Mouse (Mus musculus) hindbrain, embryonic 11.5 days (tissue): ENCODE data around the gene Acsl4. TPM values are rescaled to one million over a fixed set of nuclear protein-coding genes. Genes with fewer than 3 reads are reported as not detected.

Experiments used
- ATAC-seq: fragments of 200-750 bp; cut with Nextera tagmentation; 2 replicates; pipeline ENCODE4 v1.8.0; 2017; ENCODE audit warnings: mild to moderate bottlenecking, moderate TSS enrichment, moderate library complexity; ENCODE audit not compliant: low FRiP score
- DNase-seq: peaks from one replicate; pipeline ENCODE4 v3.0.0-alpha.2; 2015; ENCODE audit warnings: low spot score
- H3K27ac ChIP-seq: fragments of 300-500 bp; sonication (generic); 2 replicates; pipeline ENCODE4 v1.5.1; 2014; ENCODE audit warnings: mild to moderate bottlenecking, low read depth, low read length
- H3K27me3 ChIP-seq: fragments of 300-500 bp; sonication (generic); 2 replicates; pipeline ENCODE4 v1.6.1; 2014; ENCODE audit warnings: mild to moderate bottlenecking, low read length, moderate library complexity, mixed read lengths; ENCODE audit not compliant: control insufficient read depth, insufficient read depth
- H3K36me3 ChIP-seq: fragments of 300-500 bp; sonication (generic); 2 replicates; pipeline ENCODE4 v1.6.1; 2014; ENCODE audit warnings: mild to moderate bottlenecking, low read length, moderate library complexity, mixed read lengths; ENCODE audit not compliant: control insufficient read depth, insufficient read depth
- H3K4me1 ChIP-seq: fragments of 300-500 bp; sonication (generic); replicated peaks from 2 replicates; pipeline ENCODE4 v1.6.1; 2014; ENCODE audit warnings: low read length, mixed read lengths; ENCODE audit not compliant: control insufficient read depth, insufficient read depth
- H3K4me2 ChIP-seq: fragments of 300-500 bp; sonication (generic); replicated peaks from 2 replicates; pipeline ENCODE4 v1.6.1; 2014; ENCODE audit warnings: mild to moderate bottlenecking, low read depth, low read length
- H3K4me3 ChIP-seq: fragments of 300-500 bp; sonication (generic); 2 replicates; pipeline ENCODE4 v1.5.1; 2014; ENCODE audit warnings: low read depth, low read length
- H3K9ac ChIP-seq: fragments of 300-500 bp; sonication (generic); 2 replicates; pipeline ENCODE4 v1.6.1; 2014; ENCODE audit warnings: low read depth, low read length
- H3K9me3 ChIP-seq: fragments of 300-500 bp; sonication (generic); 2 replicates; pipeline ENCODE4 v1.6.1; 2016; ENCODE audit warnings: low read length; ENCODE audit not compliant: control insufficient read depth
- WGBS: fragments of 180-500 bp; shearing (Covaris S2); extraction: QIAGEN DNeasy Blood & Tissue Kit; methylation state at CpG from one replicate; pipeline ENCODE4 v1.1.7; 2014; 5-methylcytosine and 5-hydroxymethylcytosine counted together
- polyA plus RNA-seq: library from polyadenylated mRNA; unstranded; fragments of >200 nt; fragmentation: Nextera tagmentation; extraction: Ambion mirVana; gene quantifications from 2 replicates; pipeline ENCODE4 v1.2.1, GENCODE M21; 2014

Gene Acsl4
- polyA plus RNA-seq, 1 experiment from 2014 or later, result 28.0 TPM

- DNase-seq (no peak), ATAC-seq (no peak)
- H3K27me3 ChIP-seq, result no peaks in the 10 kb centered on the region
- no peaks in the 10 kb centered on the region for H3K36me3 ChIP-seq
- no peaks in the 10 kb centered on the region for H3K4me1 ChIP-seq
- H3K9me3 ChIP-seq, result no peaks in the 10 kb centered on the region
- H3K4me2 ChIP-seq, result no peak overlapping the region
- H3K9ac ChIP-seq, result no peak overlapping the region
- 79% methylated on average over 3 of the region's 3 CpGs for WGBS
- H3K27ac ChIP-seq, result no peak overlapping the region
- H3K4me3 ChIP-seq, result no peak overlapping the region
Measured at GRCm38 (mm10) chrX:142376747-142377146, 13.6 kb downstream of the Acsl4 start.

DNA sequence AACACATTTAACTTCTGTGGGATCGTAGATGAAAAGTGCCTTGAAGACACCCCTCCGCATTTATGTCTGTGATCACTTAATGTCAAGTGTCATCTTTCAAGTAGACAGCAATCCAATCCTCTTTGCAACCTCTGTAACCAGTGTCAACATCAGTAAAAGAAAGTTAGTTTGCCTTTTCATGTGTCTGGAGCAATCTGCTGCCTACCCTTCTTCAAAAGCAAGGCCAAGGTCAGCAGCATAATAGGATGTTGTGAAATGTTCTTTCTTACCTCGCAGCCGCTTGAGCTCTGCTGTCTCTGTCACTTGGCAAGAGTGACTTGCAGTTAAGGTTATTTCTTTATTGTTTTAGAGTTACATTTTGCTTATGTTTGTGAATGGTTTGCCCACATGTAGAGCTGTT is 14.8 kb downstream of the Acsl4 start:
- H3K4me2 ChIP-seq, result no peak overlapping the region
- no peak for ATAC-seq
- no peak for DNase-seq
- no peak overlapping the region for H3K4me3 ChIP-seq
- H3K4me1 ChIP-seq, result no peaks in the 10 kb centered on the region
- H3K36me3 ChIP-seq, result no peaks in the 10 kb centered on the region
- WGBS, result 90% methylated on average over 4 of the region's 4 CpGs
- no peaks in the 10 kb centered on the region for H3K9me3 ChIP-seq
- H3K27ac ChIP-seq, result no peak overlapping the region
- no peaks in the 10 kb centered on the region for H3K27me3 ChIP-seq
- no peak overlapping the region for H3K9ac ChIP-seq

DNA sequence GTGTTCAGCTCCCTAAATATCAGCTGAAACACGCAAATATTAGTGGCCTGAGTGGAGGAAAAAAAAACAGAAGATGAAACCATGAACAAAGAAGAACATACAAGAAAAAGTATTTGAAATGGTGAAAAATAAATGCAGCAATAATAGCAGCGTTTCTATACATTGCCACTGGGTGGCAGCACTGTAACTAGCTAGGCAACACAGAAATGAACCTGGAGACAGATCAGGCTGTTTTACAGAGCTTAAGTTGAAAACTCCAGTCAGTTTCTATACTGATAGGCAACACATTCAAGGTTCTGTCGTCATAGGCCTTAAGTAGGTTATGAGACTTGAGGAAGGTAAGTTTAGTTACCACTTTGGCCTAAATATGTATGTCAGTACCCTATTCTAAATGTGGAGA is 17.9 kb downstream of the Acsl4 start:
- no peaks in the 10 kb centered on the region for H3K4me1 ChIP-seq
- H3K9ac ChIP-seq, result no peak overlapping the region
- H3K4me2 ChIP-seq, result no peak overlapping the region
- 20% methylated on average over 3 of the region's 3 CpGs for WGBS
- ATAC-seq, result no peak
- no peaks in the 10 kb centered on the region for H3K9me3 ChIP-seq
- peak; percentile 66 for DNase-seq
- H3K27ac ChIP-seq, result no peak overlapping the region
- no peaks in the 10 kb centered on the region for H3K36me3 ChIP-seq
- H3K4me3 ChIP-seq, result no peak overlapping the region
- H3K27me3 ChIP-seq, result no peaks in the 10 kb centered on the region

- no peak for DNase-seq
Measured at GRCm38 (mm10) chrX:142369935-142370334, 20.4 kb downstream of the Acsl4 start.

DNA sequence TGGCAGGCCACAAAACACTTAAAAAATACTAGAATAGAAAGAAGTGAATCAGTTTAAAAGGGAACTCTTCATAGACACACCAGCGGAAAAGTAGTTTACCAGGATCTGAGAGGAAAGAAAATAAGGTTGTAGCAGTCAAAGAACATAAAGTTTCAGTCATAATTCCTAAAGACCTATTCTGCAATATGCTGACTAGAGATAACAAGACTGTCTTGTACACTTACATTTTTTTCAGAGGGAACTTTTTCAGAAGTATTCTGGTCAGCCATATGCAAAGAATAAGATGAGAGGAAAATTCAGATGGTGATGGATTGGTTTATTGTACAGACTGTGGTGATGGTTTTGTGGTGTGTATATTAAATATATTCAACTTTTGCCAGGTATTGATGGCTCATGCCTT is 26.5 kb downstream of the Acsl4 start:
- Histone ChIP-seq H3K36me3 (no peaks in the 10 kb centered on the region), H3K27ac (no peak overlapping the region), H3K9me3 (no peaks in the 10 kb centered on the region), H3K9ac (no peak overlapping the region), H3K4me2 (no peak overlapping the region), H3K27me3 (no peaks in the 10 kb centered on the region; the same call in 1 of the 2 replicates), H3K4me1 (no peaks in the 10 kb centered on the region), H3K4me3 (no peak overlapping the region)
- DNase-seq (no peak), ATAC-seq (no peak)
- WGBS, result 100% methylated on average over 1 of the region's 1 CpGs

More at GRCm38 (mm10) chrX:142369935-142370334, 20.4 kb downstream of the Acsl4 start:
- no peak for ATAC-seq
- Histone ChIP-seq H3K27me3 (no peaks in the 10 kb centered on the region), H3K9me3 (no peaks in the 10 kb centered on the region), H3K4me2 (no peak overlapping the region), H3K4me3 (no peak overlapping the region), H3K4me1 (no peaks in the 10 kb centered on the region), H3K9ac (no peak overlapping the region), H3K27ac (no peak overlapping the region), H3K36me3 (no peaks in the 10 kb centered on the region)
- WGBS, result 73% methylated on average over 7 of the region's 7 CpGs

GRCm38 (mm10) chrX:142359031-142359430 is 31.3 kb downstream of the Acsl4 start:
- ATAC-seq (no peak), DNase-seq (no peak)
- Histone ChIP-seq H3K27me3 (no peaks in the 10 kb centered on the region; the same call in 1 of the 2 replicates), H3K4me1 (no peaks in the 10 kb centered on the region), H3K36me3 (no peaks in the 10 kb centered on the region), H3K4me3 (no peak overlapping the region), H3K27ac (no peak overlapping the region), H3K9me3 (no peaks in the 10 kb centered on the region), H3K4me2 (no peak overlapping the region), H3K9ac (no peak overlapping the region)
- 84% methylated on average over 7 of the region's 7 CpGs for WGBS

- no peaks in the 10 kb centered on the region for H3K36me3 ChIP-seq
Measured at GRCm38 (mm10) chrX:142358427-142358826, 31.9 kb downstream of the Acsl4 start.

DNA sequence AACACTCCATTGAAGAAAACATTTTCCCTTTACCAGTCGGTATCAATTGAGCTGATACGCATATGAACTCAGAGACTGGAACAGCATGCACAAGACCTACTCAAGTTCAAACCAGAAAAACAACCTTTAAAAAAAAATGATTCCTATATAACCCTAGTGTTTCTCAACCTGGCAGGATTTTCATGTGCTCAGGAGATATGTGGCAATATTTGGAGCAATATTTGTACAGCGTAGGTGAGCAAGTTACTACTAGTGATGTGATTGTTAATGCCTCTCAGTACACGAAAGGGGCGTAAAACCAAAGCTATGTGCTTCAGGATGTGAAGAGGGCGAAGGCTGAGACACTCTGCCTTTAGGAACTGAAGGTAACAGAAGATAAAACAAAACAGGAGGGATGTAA is 54.1 kb downstream of the Acsl4 start:
- no peaks in the 10 kb centered on the region for H3K27me3 ChIP-seq
- H3K36me3 ChIP-seq, result no peaks in the 10 kb centered on the region
- no peak overlapping the region for H3K4me3 ChIP-seq
- no peak overlapping the region for H3K27ac ChIP-seq
- 96% methylated on average over 6 of the region's 6 CpGs for WGBS
- H3K9me3 ChIP-seq, result no peaks in the 10 kb centered on the region
- DNase-seq, result no peak
- no peak overlapping the region for H3K9ac ChIP-seq
- no peak for ATAC-seq
- no peaks in the 10 kb centered on the region for H3K4me1 ChIP-seq
- H3K4me2 ChIP-seq, result no peak overlapping the region

More at GRCm38 (mm10) chrX:142358427-142358826, 31.9 kb downstream of the Acsl4 start:
- H3K4me2 ChIP-seq, result no peak overlapping the region
- H3K9ac ChIP-seq, result no peak overlapping the region
- no peaks in the 10 kb centered on the region; the same call in 1 of the 2 replicates for H3K27me3 ChIP-seq
- H3K27ac ChIP-seq, result no peak overlapping the region
- no peak for ATAC-seq
- WGBS, result 86% methylated on average over 5 of the region's 5 CpGs
- no peaks in the 10 kb centered on the region for H3K4me1 ChIP-seq
- H3K4me3 ChIP-seq, result no peak overlapping the region
- DNase-seq, result no peak
- H3K9me3 ChIP-seq, result no peaks in the 10 kb centered on the region

DNA sequence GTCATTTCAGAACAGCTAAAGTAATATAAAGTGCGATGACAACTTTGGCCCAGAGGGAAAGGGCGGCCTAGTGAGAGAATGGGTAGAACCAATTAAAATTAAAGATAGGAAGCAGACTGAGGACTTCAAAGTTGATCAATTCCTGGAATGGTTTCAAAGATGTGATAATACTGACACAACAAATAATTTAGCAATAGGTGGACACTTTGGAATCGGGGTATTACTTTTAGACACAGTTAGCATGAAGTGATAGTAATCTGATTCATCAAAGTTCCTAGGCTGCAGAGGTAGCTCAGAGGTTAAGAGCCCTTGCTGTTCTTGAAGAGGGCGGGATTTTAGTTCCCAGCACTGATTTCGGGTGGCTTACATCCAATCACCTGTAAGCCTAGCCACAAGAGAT is 54.8 kb downstream of the Acsl4 start:
- Histone ChIP-seq H3K4me2 (no peak overlapping the region), H3K27ac (no peak overlapping the region), H3K9me3 (no peaks in the 10 kb centered on the region), H3K36me3 (no peaks in the 10 kb centered on the region), H3K9ac (no peak overlapping the region), H3K4me1 (no peaks in the 10 kb centered on the region), H3K27me3 (no peaks in the 10 kb centered on the region), H3K4me3 (no peak overlapping the region)
- DNase-seq (no peak), ATAC-seq (no peak)
- 93% methylated on average over 5 of the region's 5 CpGs for WGBS
